Mouse (Mus musculus) intestine, postnatal 0 days (tissue): Measurements from ENCODE around the gene Krt39. TPM values are rescaled to one million over a fixed set of nuclear protein-coding genes. Genes with fewer than 3 reads are reported as not detected.

Experiments
- ATAC-seq: fragments of 200-750 bp; cut with Nextera tagmentation; 2 replicates; pipeline ENCODE4 v1.8.0; 2017; ENCODE audit warnings: mild to moderate bottlenecking, moderate TSS enrichment, moderate library complexity
- H3K27ac ChIP-seq: fragments of 300-500 bp; sonication (generic); 2 replicates; pipeline ENCODE4 v1.5.1; 2014; ENCODE audit warnings: mild to moderate bottlenecking, low read depth, low read length, moderate library complexity
- H3K27me3 ChIP-seq: fragments of 300-500 bp; sonication (generic); replicated peaks from 2 replicates; pipeline ENCODE4 v1.6.1; 2014; ENCODE audit warnings: low read length, mixed read lengths; ENCODE audit not compliant: control insufficient read depth, insufficient read depth
- H3K36me3 ChIP-seq: fragments of 300-500 bp; sonication (generic); 2 replicates; pipeline ENCODE4 v1.6.1; 2014; ENCODE audit warnings: mild to moderate bottlenecking, moderate library complexity; ENCODE audit not compliant: control insufficient read depth, insufficient read depth
- H3K4me1 ChIP-seq: fragments of 300-500 bp; sonication (generic); replicated peaks from 2 replicates; pipeline ENCODE4 v1.6.1; 2014; ENCODE audit warnings: antibody characterized with exemption, low read length, mixed read lengths; ENCODE audit not compliant: control insufficient read depth, insufficient read depth
- H3K4me2 ChIP-seq: fragments of 300-500 bp; sonication (generic); replicated peaks from 2 replicates; pipeline ENCODE4 v1.6.1; 2014; ENCODE audit warnings: low read depth, mild to moderate bottlenecking, moderate library complexity
- H3K4me3 ChIP-seq: fragments of 300-500 bp; sonication (generic); 2 replicates; pipeline ENCODE4 v1.5.1; 2014; ENCODE audit warnings: low read depth, low read length
- H3K9ac ChIP-seq: fragments of 300-500 bp; sonication (generic); 2 replicates; pipeline ENCODE4 v1.6.1; 2014; ENCODE audit warnings: mild to moderate bottlenecking, low read depth, low read length
- H3K9me3 ChIP-seq: fragments of 300-500 bp; sonication (generic); 2 replicates; pipeline ENCODE4 v1.6.1; 2016; ENCODE audit warnings: mixed run types; ENCODE audit not compliant: control insufficient read depth
- CTCF ChIP-seq: sonication (generic); IDR thresholded peaks from 2 replicates; pipeline ENCODE4 v1.5.1; 2016; ENCODE audit warnings: low read depth, mild to moderate bottlenecking, control low read depth, antibody characterized with exemption, moderate library complexity
- WGBS: fragments of 180-500 bp; shearing (Covaris S2); extraction: QIAGEN DNeasy Blood & Tissue Kit; methylation state at CpG from one replicate; pipeline ENCODE4 v1.1.7; 2014; 5-methylcytosine and 5-hydroxymethylcytosine counted together
- polyA plus RNA-seq: library from polyadenylated mRNA; unstranded; fragments of >200 nt; fragmentation: Nextera tagmentation; extraction: Ambion mirVana; gene quantifications from 2 replicates; pipeline ENCODE4 v1.2.1, GENCODE M21; 2015

The Krt39 gene
- not detected in 2 replicates for polyA plus RNA-seq

DNA sequence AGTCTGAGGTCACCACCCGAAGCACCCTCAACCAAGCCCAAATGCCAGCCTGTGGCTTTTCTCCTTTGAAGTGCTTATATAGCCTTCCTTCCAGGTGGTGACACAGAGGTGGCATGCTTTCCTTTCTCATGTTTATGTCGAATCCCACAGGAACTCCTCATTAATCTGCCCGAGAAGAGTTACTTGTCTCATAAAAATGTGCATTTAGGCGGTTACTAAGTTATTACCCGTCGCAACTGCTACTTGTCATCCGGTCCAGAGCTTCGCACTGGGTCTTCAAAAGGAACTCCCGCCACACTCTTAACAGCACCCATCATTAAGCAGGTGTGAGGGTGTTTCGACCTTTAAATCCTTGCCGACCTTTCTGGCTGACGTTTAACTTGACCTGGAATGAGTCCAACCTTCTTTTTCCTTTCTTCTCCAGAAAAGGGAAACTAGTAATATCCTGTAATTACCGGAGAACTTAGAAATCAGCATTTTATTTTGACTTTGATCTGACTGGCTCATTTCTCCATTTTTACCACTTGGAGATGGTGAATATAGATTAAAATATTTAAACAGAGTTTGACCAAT, at the start of gene Krt39:
Gene Krt39 (minus strand): TSS at position 51 of the 573 bp plus-strand sequence.
- no peak for ATAC-seq

DNA sequence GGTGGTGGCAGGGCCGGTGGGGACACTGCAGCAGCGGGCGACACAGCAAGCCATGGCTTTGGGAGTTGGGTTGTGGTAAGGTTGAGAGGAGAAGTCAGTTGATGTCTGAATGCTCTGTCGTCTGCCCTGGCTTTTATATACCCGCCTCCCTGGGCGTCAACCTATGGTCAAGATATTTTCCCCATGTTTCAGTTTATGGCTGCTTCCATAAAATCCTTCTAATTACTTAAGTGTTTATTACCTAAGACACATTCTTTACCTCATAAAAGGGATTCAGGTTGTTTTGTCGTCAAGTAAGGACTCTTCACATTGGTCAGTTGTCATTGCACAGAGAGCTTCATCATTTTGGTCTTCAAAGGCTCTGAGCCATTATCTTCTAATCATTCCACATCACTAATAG, 45.4 kb upstream of the Krt39 start, which contains the start of gene Krtap3-1:
Gene Krtap3-1 (minus strand): TSS at position 101 of the 400 bp plus-strand sequence.
- no peaks in the 10 kb centered on the region for H3K36me3 ChIP-seq
- no peaks in the 10 kb centered on the region for H3K4me1 ChIP-seq
- WGBS: 54% methylated on average over 7 of the region's 7 CpGs
- no peaks in the 10 kb centered on the region for H3K9me3 ChIP-seq
- H3K4me3 ChIP-seq: no peak within 1 kb of the TSS
- H3K4me2 ChIP-seq: no peak within 1 kb of the TSS
- no peak for TF ChIP-seq CTCF
- ATAC-seq: peak; percentile 54; the same call in 1 of the 2 replicates
- no peaks in the 10 kb centered on the region for H3K27me3 ChIP-seq
- no peak within 1 kb of the TSS for H3K9ac ChIP-seq
- H3K27ac ChIP-seq: no peak within 1 kb of the TSS

More for the DNA sequence above, at the start of gene Krt39:
- no peak within 1 kb of the TSS for H3K27ac ChIP-seq
- TF ChIP-seq CTCF: no peak
- no peaks in the 10 kb centered on the region for H3K36me3 ChIP-seq
- no peak within 1 kb of the TSS for H3K9ac ChIP-seq
- H3K4me2 ChIP-seq: no peak within 1 kb of the TSS
- H3K4me1 ChIP-seq: no peaks in the 10 kb centered on the region
- 56% methylated on average over 13 of the region's 13 CpGs for WGBS
- no peak within 1 kb of the TSS for H3K4me3 ChIP-seq
- H3K9me3 ChIP-seq: no peaks in the 10 kb centered on the region
- H3K27me3 ChIP-seq: no peaks in the 10 kb centered on the region

DNA sequence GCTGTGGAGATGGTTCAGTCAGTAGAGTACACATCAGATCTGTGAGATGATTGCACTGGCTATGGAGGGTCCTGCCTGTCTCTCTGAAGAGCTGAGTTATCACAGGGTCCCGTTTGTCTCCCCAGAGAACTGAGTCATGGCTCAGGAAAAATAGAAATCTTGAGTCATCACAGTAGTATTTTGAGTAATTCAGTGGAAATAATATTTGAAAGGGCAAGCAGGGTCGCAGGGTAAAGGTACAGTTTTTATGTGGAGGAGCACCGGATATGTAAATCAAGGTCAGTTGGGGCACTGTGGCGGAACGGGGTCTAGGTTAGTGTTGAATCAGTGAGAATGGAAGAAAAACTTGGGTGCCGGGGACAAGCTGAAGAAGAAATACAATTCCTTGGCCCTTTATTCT, 41.4 kb upstream of the Krt39 start:
- Histone ChIP-seq H3K4me3 (no peak overlapping the region), H3K27me3 (no peaks in the 10 kb centered on the region), H3K4me2 (no peak overlapping the region), H3K36me3 (no peaks in the 10 kb centered on the region), H3K27ac (no peak overlapping the region), H3K9me3 (no peaks in the 10 kb centered on the region), H3K4me1 (no peaks in the 10 kb centered on the region), H3K9ac (no peak overlapping the region)
- WGBS: 80% methylated on average over 6 of the region's 6 CpGs
- no peak for TF ChIP-seq CTCF
- ATAC-seq: no peak

DNA sequence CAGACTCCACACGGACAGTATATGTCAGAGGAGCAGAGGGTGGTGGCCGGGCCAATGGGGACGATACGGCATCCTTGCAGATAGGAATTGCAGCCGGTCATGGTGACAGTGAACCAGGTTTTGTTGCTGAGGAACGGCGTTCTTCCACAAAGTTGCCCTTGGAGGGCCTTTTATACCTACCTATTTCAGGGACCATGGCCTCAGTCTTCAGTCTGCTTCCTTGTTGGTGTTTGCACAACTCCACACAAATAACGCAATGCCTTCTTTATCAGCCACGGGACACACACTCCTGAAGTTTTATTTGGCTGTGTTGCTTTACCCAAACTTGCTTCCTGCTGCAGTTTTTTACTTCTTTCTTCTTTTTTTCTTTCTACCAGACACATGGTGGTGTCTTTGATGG, 38.2 kb upstream of the Krt39 start, which contains the start of gene Gm11939:
Gene Gm11939 (minus strand): TSS at position 101 of the 400 bp plus-strand sequence.
- Histone ChIP-seq H3K4me3 (no peak within 1 kb of the TSS), H3K9ac (no peak within 1 kb of the TSS), H3K4me2 (no peak within 1 kb of the TSS), H3K36me3 (no peaks in the 10 kb centered on the region), H3K4me1 (no peaks in the 10 kb centered on the region), H3K27ac (no peak within 1 kb of the TSS), H3K9me3 (no peaks in the 10 kb centered on the region), H3K27me3 (no peaks in the 10 kb centered on the region)
- 67% methylated on average over 9 of the region's 9 CpGs for WGBS
- TF ChIP-seq CTCF: no peak
- no peak for ATAC-seq

DNA sequence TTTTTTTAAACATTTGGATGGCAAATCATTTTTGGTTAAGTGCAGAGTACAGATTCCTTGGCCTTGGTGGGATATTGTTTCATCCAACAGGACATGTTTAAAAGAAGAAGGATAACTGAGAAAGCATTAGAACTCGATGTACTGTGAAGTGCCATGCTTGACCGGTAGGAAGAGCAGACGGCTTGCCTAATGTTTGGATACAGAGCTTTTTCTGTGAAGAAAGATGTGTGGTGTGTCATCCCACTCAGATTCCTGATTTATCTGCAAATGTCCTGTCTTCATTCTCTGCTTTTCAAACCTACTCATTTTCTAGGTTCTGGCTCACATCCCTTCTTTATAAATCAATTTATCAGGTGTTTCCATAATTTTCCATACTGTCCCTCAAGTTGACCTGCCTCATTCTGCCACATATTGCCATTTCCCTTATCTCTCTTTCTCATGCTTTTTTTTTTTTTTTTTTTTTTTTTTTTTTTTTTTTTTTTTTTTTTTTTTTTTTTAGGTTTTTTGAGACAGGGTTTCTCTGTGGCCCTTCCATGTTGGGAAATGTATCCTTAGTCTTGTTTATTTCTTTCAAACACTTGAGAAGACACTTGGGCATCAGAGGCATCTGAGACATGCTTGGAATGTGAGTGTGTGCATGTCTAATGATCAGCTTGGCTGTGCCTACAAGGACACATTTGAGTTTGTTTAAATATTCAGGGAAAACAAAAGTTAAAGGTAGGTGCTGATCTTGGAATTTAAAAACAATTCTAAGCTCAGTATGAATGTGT, 37.0 kb upstream of the Krt39 start:
- Histone ChIP-seq H3K4me3 (no peak overlapping the region), H3K4me2 (no peak overlapping the region), H3K27ac (no peak overlapping the region), H3K27me3 (no peaks in the 10 kb centered on the region), H3K4me1 (no peaks in the 10 kb centered on the region), H3K36me3 (no peaks in the 10 kb centered on the region), H3K9ac (no peak overlapping the region), H3K9me3 (no peaks in the 10 kb centered on the region)
- no peak for TF ChIP-seq CTCF
- WGBS: 70% methylated on average over 3 of the region's 3 CpGs
- no peak for ATAC-seq

DNA sequence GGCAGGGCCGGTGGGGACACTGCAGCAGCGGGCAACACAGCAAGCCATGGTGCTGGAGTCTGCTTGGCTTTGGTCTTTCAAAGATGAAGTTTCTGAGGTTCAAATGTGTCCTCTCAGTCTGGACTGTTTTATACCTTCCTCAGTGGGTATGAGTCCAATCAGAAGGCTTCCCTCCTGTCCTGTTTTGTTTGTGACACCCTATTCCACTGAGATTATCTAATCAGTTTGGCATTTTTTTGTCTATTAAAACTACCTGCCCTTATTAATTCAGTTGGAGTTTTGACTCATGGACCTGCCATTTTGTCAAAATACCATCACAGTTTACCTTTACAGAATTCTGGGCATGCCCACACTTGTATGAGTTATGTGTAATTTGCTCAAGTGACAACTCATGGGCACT, 35.6 kb upstream of the Krt39 start, which contains the start of gene Krtap3-2:
Gene Krtap3-2 (minus strand): TSS at position 101 of the 400 bp plus-strand sequence.
- Histone ChIP-seq H3K27me3 (no peaks in the 10 kb centered on the region), H3K9ac (no peak within 1 kb of the TSS), H3K9me3 (no peaks in the 10 kb centered on the region), H3K27ac (no peak within 1 kb of the TSS), H3K4me1 (no peaks in the 10 kb centered on the region), H3K4me2 (no peak within 1 kb of the TSS), H3K36me3 (no peaks in the 10 kb centered on the region), H3K4me3 (no peak within 1 kb of the TSS)
- TF ChIP-seq CTCF: no peak
- WGBS: 88% methylated on average over 1 of the region's 2 CpGs
- ATAC-seq: no peak
